Comparison of ENCODE assay signal across 24 mouse cellular contexts in the genomic region with DNA sequence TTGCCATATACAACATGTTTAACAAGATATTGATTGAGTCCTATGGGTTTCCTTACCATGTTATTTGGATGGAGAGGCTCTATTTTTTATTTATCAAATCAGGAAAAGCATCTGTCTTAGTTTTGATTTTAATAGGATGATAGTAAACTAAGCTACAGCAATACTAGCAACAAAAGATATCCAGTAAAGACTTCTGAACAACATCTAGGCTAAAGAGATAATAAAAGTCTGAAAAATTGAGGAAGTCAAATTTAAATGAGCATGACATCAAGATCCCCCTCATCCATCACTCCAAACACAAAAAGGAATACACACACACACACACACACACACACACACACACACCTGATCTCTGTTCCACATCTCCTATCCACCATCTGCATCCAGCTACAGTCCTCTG.
"Had no signal": no experiment of that assay in that cellular context is flagged by ENCODE, and none has a peak within 500 bp of the region (broad histone marks: within the 10 kb centered on the region; RNA-seq: fewer than 3 reads in every experiment).

No protein-coding gene starts in this region.

- H3K9me3 ChIP-seq: embryonic facial prominence, embryonic 10.5 days; embryonic facial prominence, embryonic 12.5 days; embryonic facial prominence, embryonic 13.5 days; embryonic facial prominence, embryonic 15.5 days; forebrain, embryonic 10.5 days; forebrain, embryonic 12.5 days; forebrain, embryonic 13.5 days; forebrain, embryonic 15.5 days; heart, embryonic 10.5 days had no signal

- H3K36me3 ChIP-seq: embryonic facial prominence, embryonic 10.5 days; embryonic facial prominence, embryonic 12.5 days; embryonic facial prominence, embryonic 13.5 days; embryonic facial prominence, embryonic 15.5 days; forebrain, embryonic 10.5 days; forebrain, embryonic 12.5 days; forebrain, embryonic 15.5 days; heart, embryonic 10.5 days had no signal

- H3K27me3 ChIP-seq: embryonic facial prominence, embryonic 12.5 days; embryonic facial prominence, embryonic 13.5 days; embryonic facial prominence, embryonic 15.5 days; forebrain, embryonic 12.5 days; forebrain, embryonic 13.5 days; forebrain, embryonic 15.5 days had no signal

- H3K4me3 ChIP-seq: embryonic facial prominence, embryonic 10.5 days; embryonic facial prominence, embryonic 12.5 days; embryonic facial prominence, embryonic 13.5 days; embryonic facial prominence, embryonic 15.5 days; erythroblast, embryonic 14.5 days; forebrain, embryonic 10.5 days; forebrain, embryonic 12.5 days; forebrain, embryonic 13.5 days; forebrain, embryonic 15.5 days; gastrocnemius, adult 2 months; heart, adult 2 months; heart, embryonic 10.5 days had no signal

- DNase-seq: cerebellum, adult 9-11 months; cerebellum, postnatal 10 days; cerebellum, postnatal 14 days; cerebellum, postnatal 25 days; cerebellum, postnatal 36 days; embryo, embryonic 11 days; forebrain, postnatal 0 days; gastrocnemius, adult 2 months; gastrocnemius, postnatal 10 days; gastrocnemius, postnatal 14 days; gastrocnemius, postnatal 25 days; gastrocnemius, postnatal 36 days; heart, adult 18-20 months; heart, adult 2 months had no signal

- H3K9ac ChIP-seq: embryonic facial prominence, embryonic 12.5 days; embryonic facial prominence, embryonic 13.5 days; embryonic facial prominence, embryonic 15.5 days; forebrain, embryonic 12.5 days; forebrain, embryonic 13.5 days; forebrain, embryonic 15.5 days; forebrain, postnatal 0 days had no signal

- H3K4me1 ChIP-seq: embryonic facial prominence, embryonic 10.5 days; embryonic facial prominence, embryonic 12.5 days; embryonic facial prominence, embryonic 13.5 days; embryonic facial prominence, embryonic 15.5 days; forebrain, embryonic 10.5 days; forebrain, embryonic 12.5 days; forebrain, embryonic 13.5 days; forebrain, embryonic 15.5 days; heart, embryonic 10.5 days had no signal

- H3K27ac ChIP-seq: embryonic facial prominence, embryonic 10.5 days; embryonic facial prominence, embryonic 12.5 days; embryonic facial prominence, embryonic 13.5 days; embryonic facial prominence, embryonic 15.5 days; forebrain, embryonic 10.5 days; forebrain, embryonic 12.5 days; forebrain, embryonic 13.5 days; forebrain, embryonic 15.5 days; gastrocnemius, adult 2 months; heart, adult 2 months; heart, embryonic 10.5 days had no signal
